Mouse (Mus musculus): ENCODE results near the gene Klf12. TPM values are rescaled to one million over a fixed set of nuclear protein-coding genes. Genes with fewer than 3 reads are reported as not detected.
"Not testable (repeated sequence)": the region's sequence is repeated elsewhere in the genome, so short reads cannot be mapped to it uniquely, and the experiment has no call there.

Klf12 gene
- polyA plus RNA-seq, 2 experiments from 2014 or later, result 1.7 to 3.1 TPM

DNA sequence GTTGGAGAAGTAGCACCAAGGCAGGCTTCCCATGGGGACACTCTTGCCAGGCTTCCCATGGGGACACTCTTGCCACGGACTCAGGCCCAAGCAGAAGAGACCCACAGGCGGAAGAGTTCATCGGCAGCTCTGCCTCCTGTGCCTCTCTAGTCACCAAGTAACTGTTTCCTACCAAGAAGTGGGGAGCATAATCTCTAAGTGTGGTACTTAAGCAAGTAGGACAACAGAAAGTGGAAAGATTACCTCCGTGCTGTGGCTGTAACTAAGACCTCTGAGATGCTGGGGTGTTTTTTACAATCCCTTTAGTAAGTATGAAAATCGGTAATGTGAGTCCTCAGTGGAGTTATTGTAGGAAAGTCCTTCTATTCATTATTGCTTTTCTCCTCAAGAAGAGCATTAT lies 410.8 kb downstream of the Klf12 start:
- ATAC-seq, result no peak

DNA sequence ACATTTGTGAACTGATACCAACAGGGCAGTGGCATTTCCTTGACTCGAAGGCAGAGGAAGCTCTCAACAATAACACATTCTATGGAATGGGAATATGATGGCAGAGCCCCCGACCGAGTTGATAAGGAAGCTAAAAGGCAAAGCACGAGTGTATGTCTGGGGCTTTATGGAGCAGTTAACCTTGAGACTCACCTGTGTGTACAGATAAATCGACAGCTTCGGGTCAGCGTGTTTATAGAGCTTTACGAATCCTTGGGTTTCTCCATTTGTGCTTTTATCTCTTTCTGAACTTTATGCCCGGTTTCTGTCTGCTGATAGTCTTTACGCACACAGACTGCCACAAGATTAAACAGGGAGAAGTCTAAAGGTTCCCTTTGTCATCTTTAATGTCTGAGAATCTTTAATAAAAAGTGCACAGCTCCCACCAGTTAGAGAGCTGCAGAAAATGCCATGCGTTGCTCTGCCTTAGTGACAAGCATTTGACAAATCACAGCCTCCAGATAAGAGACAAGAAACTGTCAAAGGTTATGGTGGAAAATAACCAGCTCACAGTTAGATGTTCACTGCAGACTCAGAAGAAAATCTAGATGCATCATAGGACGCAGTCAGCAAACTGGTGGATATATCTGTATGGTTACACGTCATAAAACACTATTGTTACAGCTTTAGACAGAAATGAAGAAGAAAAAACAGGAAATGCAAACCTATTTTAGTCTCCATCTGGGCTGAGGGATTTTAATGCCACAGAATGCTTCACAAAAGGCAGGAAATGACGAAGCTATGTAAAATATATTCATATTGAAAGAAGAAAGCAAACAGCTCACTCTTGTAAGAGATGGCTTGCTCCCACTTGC lies 428.1 kb downstream of the Klf12 start:
- ATAC-seq, result no peak

DNA sequence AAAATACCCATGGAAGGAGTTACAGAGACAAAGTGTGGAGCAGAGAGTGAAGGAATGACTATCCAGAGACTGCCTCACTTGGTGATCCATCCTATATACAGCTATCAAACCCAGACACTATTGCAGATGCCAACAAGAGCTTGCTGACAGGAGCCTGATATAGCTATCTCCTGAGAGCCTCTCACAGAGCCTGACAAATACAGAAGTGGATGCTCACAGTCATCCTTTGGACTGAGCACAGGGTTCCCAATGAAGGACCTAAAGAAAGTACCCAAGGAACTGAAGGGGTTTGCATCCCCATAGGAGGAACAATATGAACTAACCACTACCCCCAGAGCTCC lies 430.0 kb downstream of the Klf12 start:
- not testable (repeated sequence) for ATAC-seq

DNA sequence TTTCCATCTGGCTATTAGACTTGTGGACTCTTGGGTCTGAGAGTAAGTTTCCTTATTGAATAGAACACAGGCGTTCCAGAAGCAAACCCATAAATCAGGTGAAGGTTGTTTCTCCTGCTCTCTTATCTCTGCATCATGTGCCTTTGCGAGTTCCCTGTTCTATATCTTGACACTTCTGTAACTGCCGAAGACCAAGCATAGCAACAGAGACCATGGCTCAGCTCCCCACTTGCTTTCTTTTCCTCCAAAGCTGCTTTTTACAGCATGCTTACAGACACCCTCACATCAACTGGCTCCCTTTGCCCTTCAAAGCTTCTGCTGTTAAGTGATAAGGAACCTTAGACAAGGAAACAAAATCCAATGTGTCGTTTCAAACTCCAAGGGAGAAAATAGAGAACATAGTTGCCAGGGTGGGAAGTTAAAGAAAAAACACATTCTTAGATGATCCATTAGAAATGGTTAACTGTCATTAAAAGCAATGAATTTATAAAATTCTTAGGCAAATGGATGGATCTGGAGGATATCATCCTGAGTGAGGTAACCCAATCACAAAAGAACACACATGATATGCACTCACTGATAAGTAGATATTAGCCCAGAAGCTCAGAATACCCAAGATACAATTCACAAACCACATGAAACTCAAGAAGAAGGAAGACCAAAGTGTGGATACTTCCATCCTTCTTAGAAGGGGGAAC lies 430.6 kb downstream of the Klf12 start:
- not testable (repeated sequence) for ATAC-seq

DNA sequence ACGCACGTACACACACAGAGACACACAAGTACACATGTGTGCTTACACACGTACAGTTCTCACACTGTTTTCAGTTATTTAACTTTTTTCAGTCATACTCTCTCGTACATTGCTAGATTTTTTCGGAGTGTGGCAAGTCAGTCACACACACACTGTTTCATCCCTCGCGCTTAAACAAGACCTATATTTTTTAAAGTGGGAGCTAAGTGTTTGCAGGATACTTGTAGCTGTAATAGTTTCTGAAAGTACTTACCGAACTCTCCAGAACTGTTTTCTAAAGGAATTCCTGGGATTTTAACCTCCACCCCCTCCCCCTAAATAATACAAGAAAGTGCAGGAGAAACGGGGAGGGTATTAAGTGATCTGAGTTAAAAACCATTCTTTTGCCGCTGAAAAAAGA lies 434.1 kb downstream of the Klf12 start:
- ATAC-seq, result no peak

DNA sequence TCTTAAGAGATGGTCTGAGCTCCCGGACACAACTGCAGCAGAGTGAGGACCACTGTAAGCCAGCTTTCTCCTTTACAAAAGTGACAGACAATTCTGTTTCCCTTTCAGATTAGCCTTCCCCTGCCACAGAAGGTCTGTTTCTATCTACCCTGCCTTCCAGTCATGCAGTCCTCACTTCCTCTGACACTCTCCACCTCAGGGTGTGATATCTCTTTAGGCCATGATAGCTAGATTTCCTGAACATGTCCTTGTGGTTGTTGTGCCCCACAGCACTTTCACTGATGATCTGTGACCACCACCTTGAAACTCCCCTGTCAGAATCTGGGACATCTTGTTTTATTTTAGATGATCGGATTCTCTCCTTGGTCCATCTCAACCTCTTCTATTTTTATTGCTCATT lies 437.0 kb downstream of the Klf12 start:
- no peak for ATAC-seq

DNA sequence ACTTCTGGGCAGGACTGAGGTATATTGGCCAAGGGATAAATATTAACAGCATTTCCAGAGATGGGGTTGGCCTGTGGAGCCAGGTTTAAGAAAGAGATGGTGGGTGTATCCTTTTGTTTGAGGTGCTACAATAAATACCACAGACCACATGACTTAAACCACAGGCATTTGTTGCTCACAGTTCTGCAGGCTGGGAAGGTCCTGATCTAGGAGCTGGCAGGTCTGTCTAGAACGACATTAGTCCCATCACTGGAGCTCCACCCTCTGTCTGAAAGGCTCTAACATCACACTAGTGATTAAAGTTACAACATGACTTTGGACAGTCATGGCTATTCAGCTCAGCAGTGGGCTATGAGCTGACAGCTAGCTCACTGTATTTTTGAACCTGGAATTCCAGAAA lies 457.8 kb downstream of the Klf12 start:
- no peak for ATAC-seq
